Mouse (Mus musculus) duodenum, adult 2 months (tissue): Measurements from ENCODE around the gene Satl1. TPM values are rescaled to one million over a fixed set of nuclear protein-coding genes. Genes with fewer than 3 reads are reported as not detected.

Experiments used
- polyA plus RNA-seq: library from polyadenylated mRNA; depleted of rRNA; stranded (reverse); fragments of >200 nt; gene quantifications from 2 replicates; pipeline ENCODE4 v1.2.3, GENCODE M21; 2012; ENCODE audit warnings: low replicate concordance; rRNA removed

Satl1 gene
- polyA plus RNA-seq, result not detected in 2 replicates

DNA sequence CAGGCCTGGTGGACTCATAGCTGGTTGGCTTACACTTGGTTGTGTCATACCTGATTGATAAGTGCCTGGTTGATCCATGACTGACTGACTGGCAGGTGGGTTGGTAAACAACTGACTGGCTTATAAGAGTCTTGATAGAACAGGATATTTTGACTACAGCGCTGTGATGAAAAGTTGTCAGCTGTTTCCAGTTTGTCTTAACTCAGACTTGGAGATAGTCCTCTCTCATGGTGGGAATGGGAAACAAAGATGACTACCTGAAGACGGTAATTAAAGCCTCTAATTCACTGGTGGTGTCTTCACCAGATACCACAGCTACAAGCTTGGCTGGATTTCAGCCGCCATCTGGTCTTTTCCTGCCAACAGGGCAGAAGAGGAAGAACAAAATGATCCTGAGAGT is at the start of gene Satl1:
Gene Satl1 (minus strand): TSS at position 101 of the 400 bp plus-strand sequence.

Other genes starting within 250 kb of the Satl1 start
- not detected in 2 replicates for gene 4933403O08Rik, start 167.7 kb downstream of the Satl1 start, polyA plus RNA-seq
- 0.76 and 0.92 TPM in 2 replicates for gene Apool, start 95.4 kb downstream of the Satl1 start, polyA plus RNA-seq
- gene 2010106E10Rik, start 88.5 kb upstream of the Satl1 start, polyA plus RNA-seq, result 4.5 and 10.5 TPM in 2 replicates
- 0.04 TPM in 1 of 2 replicates, not detected in the other for gene Zfp711, start 193.7 kb upstream of the Satl1 start, polyA plus RNA-seq